In genomic region chr6:124998066-124998465, GRCm38 (mm10) we compare ENCODE assay signal across 9 mouse cellular contexts. TPM values are rescaled to one million over a fixed set of nuclear protein-coding genes. Genes with fewer than 3 reads are reported as not detected.
DNase-seq lines count a peak whose midpoint lies in the region; ATAC-seq and TF ChIP-seq lines count a peak whose summit lies in the region.
"Had no signal": no experiment of that assay in that cellular context is flagged by ENCODE, and none has a peak within 500 bp of the region (broad histone marks: within the 10 kb centered on the region; RNA-seq: fewer than 3 reads in every experiment).

No protein-coding gene starts in this region.

- DNase-seq in heart, adult 9 months (ENCODE audit: low spot score in 2 of 2) = no peak
- no peak for DNase-seq in ES-E14 (ENCODE audit: low read depth, low spot score)
- DNase-seq in frontal cortex, postnatal 36 days (ENCODE audit: low spot score in 2 of 2) = peak; percentile 65 to 78
- no peak for DNase-seq in natural killer cell, adult 2 months (ENCODE audit: low spot score in 2 of 2)
- no peak for DNase-seq in urinary bladder, adult 2 months (ENCODE audit: low spot score)
- no peak for DNase-seq in spleen, postnatal 10 days (ENCODE audit: low spot score in 2 of 2)

- no peaks in the 10 kb centered on the region for H3K9me3 ChIP-seq in heart, embryonic 13.5 days
- no peaks in the 10 kb centered on the region for H3K9me3 ChIP-seq in ES-E14 (ENCODE audit: control insufficient read depth, insufficient read depth, low read depth, low read length)
- H3K9me3 ChIP-seq in midbrain, embryonic 13.5 days = no peaks in the 10 kb centered on the region

- no peak overlapping the region for H3K4me3 ChIP-seq in heart, embryonic 13.5 days
- H3K4me3 ChIP-seq in ES-E14 (ENCODE audit: insufficient read depth in 1 of 2, low read depth in 1 of 2, low read length in 2 of 2, poor library complexity in 1 of 2, severe bottlenecking in 1 of 2) = peak overlapping the region; percentile 13 to 80; a peak in 2 of 4 replicates
- peak overlapping the region; percentile 73 for H3K4me3 ChIP-seq in midbrain, embryonic 13.5 days (replicated peaks)

- H3K27me3 ChIP-seq in heart, embryonic 13.5 days (replicated peaks) = peaks cover 100% of the 10 kb centered on the region
- H3K27me3 ChIP-seq in midbrain, embryonic 13.5 days = peaks cover 92% of the 10 kb centered on the region

- H3K27ac ChIP-seq in heart, embryonic 13.5 days (replicated peaks) = no peak overlapping the region
- no peak overlapping the region for H3K27ac ChIP-seq in ES-E14 (ENCODE audit: insufficient read depth, low read depth, low read length, poor library complexity, severe bottlenecking)
- no peak overlapping the region for H3K27ac ChIP-seq in midbrain, embryonic 13.5 days

- peak overlapping the region; percentile 98; the same call in 1 of the 2 replicates for H3K4me2 ChIP-seq in heart, embryonic 13.5 days
- H3K4me2 ChIP-seq in midbrain, embryonic 13.5 days (replicated peaks) = peak overlapping the region; percentile 95

- in situ Hi-C loops in ES-E14 (cut with MboI; ENCODE audit: low sequenced_read_pairs in 2 of 2, unreplicated experiment in 2 of 2) = no loop called here

- no peak for ATAC-seq in heart, embryonic 13.5 days (ENCODE audit: extremely low read depth, insufficient number of reproducible peaks, low FRiP score, low TSS enrichment)
- no peak for ATAC-seq in midbrain, embryonic 13.5 days

- 3% methylated on average over 8 of the region's 8 CpGs for WGBS in heart, embryonic 13.5 days
- WGBS in midbrain, embryonic 13.5 days = 4% methylated on average over 8 of the region's 8 CpGs

- H3K9ac ChIP-seq in heart, embryonic 13.5 days = no peak overlapping the region
- 0 out of 2 replicates have a peak overlapping the region, but pooled peaks have one; percentile 12 for H3K9ac ChIP-seq in ES-E14 (ENCODE audit: insufficient read depth, low read depth, low read length, poor library complexity, severe bottlenecking)
- H3K9ac ChIP-seq in midbrain, embryonic 13.5 days (replicated peaks) = peak overlapping the region; percentile 89

- H3K4me1 ChIP-seq in heart, embryonic 13.5 days = peaks cover 25% of the 10 kb centered on the region
- peaks cover 3 to 18% of the 10 kb centered on the region in 2 experiments for H3K4me1 ChIP-seq in ES-E14 (ENCODE audit: control insufficient read depth in 2 of 2, insufficient read depth in 2 of 2, low read length in 2 of 2, poor library complexity in 1 of 2)
- peaks cover 38% of the 10 kb centered on the region for H3K4me1 ChIP-seq in midbrain, embryonic 13.5 days (replicated peaks)

- H3K36me3 ChIP-seq in heart, embryonic 13.5 days = no peaks in the 10 kb centered on the region
- H3K36me3 ChIP-seq in ES-E14 (ENCODE audit: control insufficient read depth, insufficient read depth, low read length, poor library complexity, severe bottlenecking) = peaks cover 10% of the 10 kb centered on the region; the same call in 1 of the 2 replicates
- peaks cover 25% of the 10 kb centered on the region; the same call in 1 of the 2 replicates for H3K36me3 ChIP-seq in midbrain, embryonic 13.5 days

TF ChIP-seq in ES-E14, 5 proteins besides CTCF, POLR2A, EP300 and RAD21:
- TF ChIP-seq ZNF384 (IDR thresholded peaks at IDR 0.05; ENCODE audit: low read depth, low read length) (no peak), ZC3H11A (IDR thresholded peaks at IDR 0.05; ENCODE audit: borderline replicate concordance, low read depth, low read length) (no peak), CHD2 (IDR thresholded peaks at IDR 0.05; ENCODE audit: low read depth, low read length) (no peak), HCFC1 (IDR thresholded peaks at IDR 0.05; ENCODE audit: borderline replicate concordance, insufficient read depth, low read length) (no peak), MAFK (IDR thresholded peaks at IDR 0.05; ENCODE audit: insufficient read depth, low read depth, low read length) (no peak)

RNA-seq across cellular contexts. Expression of gene Pianp, which starts 1.6 kb away (rescaled TPM):
- polyA plus RNA-seq in heart, embryonic 13.5 days (2015; fragmentation: Nextera tagmentation; extraction: Ambion mirVana) = 0.31 and 0.50 TPM in 2 replicates
- total RNA-seq in ES-E14 (2012; rRNA removed) = 2.9 and 6.1 TPM in 2 replicates
- 25.6 and 27.4 TPM in 2 replicates for polyA plus RNA-seq in midbrain, embryonic 13.5 days (2015; fragmentation: Nextera tagmentation; extraction: Ambion mirVana)
- 19.3 and 24.4 TPM in 2 replicates for polyA plus RNA-seq in urinary bladder, adult 2 months (2012; rRNA removed)
- total RNA-seq: liver, adult 2 months had no signal

RNA-seq across cellular contexts. Expression of gene Zfp384, which starts 10.9 kb away (rescaled TPM):
- 9.3 and 10.1 TPM in 2 replicates for polyA plus RNA-seq in heart, embryonic 13.5 days (2015; fragmentation: Nextera tagmentation; extraction: Ambion mirVana)
- 25.1 and 25.6 TPM in 2 replicates for total RNA-seq in ES-E14 (2012; rRNA removed)
- 18.8 and 23.1 TPM in 2 replicates for polyA plus RNA-seq in midbrain, embryonic 13.5 days (2015; fragmentation: Nextera tagmentation; extraction: Ambion mirVana)
- 42.8 and 43.1 TPM in 2 replicates for polyA plus RNA-seq in urinary bladder, adult 2 months (2012; rRNA removed)

RNA-seq across cellular contexts. Expression of gene Cops7a, which starts 32.7 kb away (rescaled TPM):
- polyA plus RNA-seq in heart, embryonic 13.5 days (2015; fragmentation: Nextera tagmentation; extraction: Ambion mirVana) = 140 and 143 TPM in 2 replicates
- total RNA-seq in ES-E14 (2012; rRNA removed) = 138 and 141 TPM in 2 replicates
- polyA plus RNA-seq in midbrain, embryonic 13.5 days (2015; fragmentation: Nextera tagmentation; extraction: Ambion mirVana) = 89.9 and 95.2 TPM in 2 replicates
- 162 and 183 TPM in 2 replicates for polyA plus RNA-seq in urinary bladder, adult 2 months (2012; rRNA removed)

RNA-seq across cellular contexts. Expression of gene Ing4, which starts 41.5 kb away (rescaled TPM):
- polyA plus RNA-seq in heart, embryonic 13.5 days (2015; fragmentation: Nextera tagmentation; extraction: Ambion mirVana) = 78.2 and 91.2 TPM in 2 replicates
- 32.4 and 50.2 TPM in 2 replicates for total RNA-seq in ES-E14 (2012; rRNA removed)
- 195 and 201 TPM in 2 replicates for polyA plus RNA-seq in midbrain, embryonic 13.5 days (2015; fragmentation: Nextera tagmentation; extraction: Ambion mirVana)
- polyA plus RNA-seq in urinary bladder, adult 2 months (2012; rRNA removed) = 88.6 and 113 TPM in 2 replicates

RNA-seq across cellular contexts. Expression of gene Acrbp, which starts 51.4 kb away (rescaled TPM):
- 5.4 and 6.6 TPM in 2 replicates for polyA plus RNA-seq in heart, embryonic 13.5 days (2015; fragmentation: Nextera tagmentation; extraction: Ambion mirVana)
- total RNA-seq in ES-E14 (2012; rRNA removed) = 9.6 and 31.2 TPM in 2 replicates
- polyA plus RNA-seq in midbrain, embryonic 13.5 days (2015; fragmentation: Nextera tagmentation; extraction: Ambion mirVana) = 15.8 and 19.7 TPM in 2 replicates
- 23.5 and 24.7 TPM in 2 replicates for polyA plus RNA-seq in urinary bladder, adult 2 months (2012; rRNA removed)

Comparison
In these comparisons a context has a peak if more than half of its experiments do, and no peak if none do; other contexts are left out.
1. DNase-seq: peak in frontal cortex, postnatal 36 days (2 of 2); none in heart, adult 9 months (0 of 2), ES-E14 (single experiment), natural killer cell, adult 2 months (0 of 2), urinary bladder, adult 2 months (single experiment) and spleen, postnatal 10 days (0 of 2).
2. RNA of gene Pianp, which starts 1.6 kb away (polyA plus RNA-seq): 25.6 to 27.4 TPM in midbrain, embryonic 13.5 days and 19.3 to 24.4 TPM in urinary bladder, adult 2 months; 0.31 to 0.50 TPM in heart, embryonic 13.5 days; every median in the first group is over 10 times any median in the second.